Mouse (Mus musculus) limb, embryonic 15.5 days (tissue): ENCODE measurements around the gene Zmiz1. TPM values are rescaled to one million over a fixed set of nuclear protein-coding genes. Genes with fewer than 3 reads are reported as not detected.

Experiments
- ATAC-seq: fragments of 200-750 bp; cut with Nextera tagmentation; 2 replicates; pipeline ENCODE4 v1.8.0; 2017; ENCODE audit warnings: low read depth, moderate TSS enrichment; ENCODE audit not compliant: insufficient number of reproducible peaks, low FRiP score, low TSS enrichment
- H3K27ac ChIP-seq: fragments of 300-500 bp; sonication (generic); 2 replicates; pipeline ENCODE4 v1.5.1; 2015; ENCODE audit warnings: moderate library complexity, mild to moderate bottlenecking, inconsistent platforms
- H3K27me3 ChIP-seq: fragments of 300-500 bp; sonication (generic); 2 replicates; pipeline ENCODE4 v1.6.1; 2015; ENCODE audit warnings: inconsistent platforms
- H3K36me3 ChIP-seq: fragments of 300-500 bp; sonication (generic); 2 replicates; pipeline ENCODE4 v1.6.1; 2015; ENCODE audit warnings: inconsistent platforms
- H3K4me1 ChIP-seq: fragments of 300-500 bp; sonication (generic); 2 replicates; pipeline ENCODE4 v1.6.1; 2015; ENCODE audit warnings: inconsistent platforms
- H3K4me2 ChIP-seq: fragments of 300-500 bp; sonication (generic); 2 replicates; pipeline ENCODE4 v1.6.1; 2015; ENCODE audit warnings: mild to moderate bottlenecking, inconsistent platforms
- H3K4me3 ChIP-seq: fragments of 300-500 bp; sonication (generic); 2 replicates; pipeline ENCODE4 v1.5.1; 2015; ENCODE audit warnings: mild to moderate bottlenecking, inconsistent platforms
- H3K9ac ChIP-seq: fragments of 300-500 bp; sonication (generic); 2 replicates; pipeline ENCODE4 v1.6.1; 2015; ENCODE audit warnings: inconsistent platforms
- H3K9me3 ChIP-seq: fragments of 300-500 bp; sonication (generic); 2 replicates; pipeline ENCODE4 v1.6.1; 2016; ENCODE audit warnings: inconsistent platforms
- WGBS: fragments of 180-500 bp; shearing (Covaris S2); methylation state at CpG from one replicate; pipeline ENCODE4 v1.1.7; 2015; 5-methylcytosine and 5-hydroxymethylcytosine counted together
- microRNA-seq: library from miRNA; unstranded; fragments of <30 nt; microRNA quantifications from one replicate; pipeline ENCODE4, GENCODE M21; 2016
- polyA plus RNA-seq: library from polyadenylated mRNA; unstranded; fragments of >200 nt; fragmentation: Nextera tagmentation; extraction: Ambion mirVana; gene quantifications from 2 replicates; pipeline ENCODE4 v1.2.1, GENCODE M21; 2015

Gene Zmiz1
- polyA plus RNA-seq, 1 experiment from 2014 or later: 50.5 TPM

GRCm38 (mm10) chr14:25711177-25711576 lies 252.2 kb downstream of the Zmiz1 start:
- H3K4me2 ChIP-seq: no peak overlapping the region
- no peak overlapping the region for H3K9ac ChIP-seq
- H3K36me3 ChIP-seq: peaks cover 18% of the 10 kb centered on the region
- WGBS: 33% methylated on average over 7 of the region's 7 CpGs
- no peaks in the 10 kb centered on the region for H3K9me3 ChIP-seq
- H3K27me3 ChIP-seq: no peaks in the 10 kb centered on the region
- no peak overlapping the region for H3K4me3 ChIP-seq
- peak overlapping the region; percentile 47; the same call in 1 of the 2 replicates for H3K27ac ChIP-seq
- H3K4me1 ChIP-seq: peaks cover 44% of the 10 kb centered on the region
- ATAC-seq: 0 out of 2 replicates have a peak, but pooled peaks have one; percentile 15

GRCm38 (mm10) chr14:25711602-25712001 lies 252.6 kb downstream of the Zmiz1 start:
- Histone ChIP-seq H3K4me2 (no peak overlapping the region), H3K36me3 (peaks cover 21% of the 10 kb centered on the region), H3K4me1 (peaks cover 44% of the 10 kb centered on the region), H3K9me3 (no peaks in the 10 kb centered on the region), H3K27ac (0 out of 2 replicates have a peak overlapping the region, but pooled peaks have one; percentile 47), H3K9ac (no peak overlapping the region), H3K4me3 (no peak overlapping the region), H3K27me3 (no peaks in the 10 kb centered on the region)
- ATAC-seq: no peak
- WGBS: 48% methylated on average over 8 of the region's 8 CpGs

GRCm38 (mm10) chr14:25713443-25713842 lies 254.5 kb downstream of the Zmiz1 start:
- Histone ChIP-seq H3K4me3 (no peak overlapping the region), H3K36me3 (peaks cover 29% of the 10 kb centered on the region), H3K27me3 (no peaks in the 10 kb centered on the region), H3K9me3 (no peaks in the 10 kb centered on the region), H3K27ac (no peak overlapping the region), H3K4me2 (no peak overlapping the region), H3K9ac (no peak overlapping the region), H3K4me1 (peaks cover 44% of the 10 kb centered on the region)
- WGBS: 17% methylated on average over 4 of the region's 4 CpGs
- ATAC-seq: no peak

Small RNA genes within 50 kb of the gene (microRNA-seq; reads per million reads assigned to microRNA genes)
- gene Mir3075: 4.1 reads per million, percentile 13 among the genes with 10 or more reads in this experiment

Other genes with a start within 250 kb of the Zmiz1 start
- gene Ppif, start 235.0 kb downstream of the Zmiz1 start, polyA plus RNA-seq: 26.4 and 32.1 TPM in 2 replicates